Mouse (Mus musculus): ENCODE results near the gene Zbtb21. TPM values are rescaled to one million over a fixed set of nuclear protein-coding genes. Genes with fewer than 3 reads are reported as not detected.
A peak's percentile ranks its signal among the peaks of the same experiment; 100 is the strongest.

The Zbtb21 gene
- polyA plus RNA-seq, 1 experiment from 2014 or later = 11.0 TPM

DNA sequence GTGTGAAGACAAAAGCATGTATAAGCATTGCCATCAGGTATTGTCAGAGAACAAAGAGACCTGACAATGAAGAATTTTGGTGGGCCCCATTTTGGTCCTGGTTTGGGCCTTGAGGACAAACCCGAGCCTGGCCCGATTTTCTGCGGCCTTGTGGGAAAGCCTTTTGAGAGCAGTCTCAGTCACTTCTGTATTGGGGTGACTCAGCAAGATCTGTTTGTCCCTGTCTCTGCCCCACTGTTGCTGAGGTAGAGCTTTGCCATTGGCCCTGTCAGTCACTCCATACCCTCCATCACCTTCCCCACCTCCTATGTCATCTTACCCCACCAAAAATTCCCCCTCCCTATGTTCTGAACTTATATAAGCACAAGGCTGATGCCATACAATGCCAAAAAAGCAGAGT is 15.3 kb upstream of the Zbtb21 start:
- Histone ChIP-seq H3K4me3 (ENCODE audit: low read length) (no peak overlapping the region), H3K27ac (ENCODE audit: low read depth, low read length) (no peak overlapping the region), H3K4me1 (ENCODE audit: control insufficient read depth, insufficient read depth, low read depth, low read length) (no peaks in the 10 kb centered on the region), H3K36me3 (ENCODE audit: control insufficient read depth, insufficient read depth, low read length) (no peaks in the 10 kb centered on the region), H3K9me3 (ENCODE audit: control insufficient read depth, low read length) (no peaks in the 10 kb centered on the region), H3K27me3 (replicated peaks; ENCODE audit: control insufficient read depth, insufficient read depth, low read length) (no peaks in the 10 kb centered on the region), H3K4me2 (ENCODE audit: low read length) (no peak overlapping the region), H3K9ac (ENCODE audit: low read depth, low read length) (no peak overlapping the region)
- no peak for ATAC-seq
- WGBS = 92% methylated on average over 3 of the region's 3 CpGs

DNA sequence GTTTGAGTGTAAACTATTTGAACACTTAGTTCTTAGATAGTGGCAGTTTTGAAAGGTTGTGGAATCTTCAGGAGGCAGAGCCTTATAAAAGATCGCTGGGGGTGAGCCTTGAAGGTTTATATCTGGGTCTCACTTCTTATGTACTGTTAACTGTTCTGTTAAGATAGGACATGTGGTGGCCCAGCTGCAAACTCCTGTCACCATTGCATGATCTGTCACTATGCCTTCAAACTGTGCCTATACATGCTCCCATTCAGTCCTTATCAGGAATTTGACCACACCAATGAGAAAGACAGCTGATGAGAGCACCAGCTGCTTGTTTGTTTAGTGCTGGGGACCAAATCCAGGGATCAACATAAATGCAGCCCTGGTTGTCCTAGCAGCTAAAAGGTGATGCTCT is 14.9 kb upstream of the Zbtb21 start:
- H3K36me3 ChIP-seq (ENCODE audit: control insufficient read depth, insufficient read depth, low read length) = no peaks in the 10 kb centered on the region
- ATAC-seq = no peak
- H3K4me1 ChIP-seq (ENCODE audit: control insufficient read depth, insufficient read depth, low read depth, low read length) = no peaks in the 10 kb centered on the region
- no peak overlapping the region for H3K4me3 ChIP-seq (ENCODE audit: low read length)
- H3K9ac ChIP-seq (ENCODE audit: low read depth, low read length) = no peak overlapping the region
- H3K27ac ChIP-seq (ENCODE audit: low read depth, low read length) = no peak overlapping the region
- 84% methylated on average over 1 of the region's 1 CpGs for WGBS
- H3K9me3 ChIP-seq (ENCODE audit: control insufficient read depth, low read length) = no peaks in the 10 kb centered on the region
- H3K4me2 ChIP-seq (ENCODE audit: low read length) = no peak overlapping the region
- H3K27me3 ChIP-seq (replicated peaks; ENCODE audit: control insufficient read depth, insufficient read depth, low read length) = no peaks in the 10 kb centered on the region

- H3K36me3 ChIP-seq (ENCODE audit: control insufficient read depth, insufficient read depth, low read length) = no peaks in the 10 kb centered on the region
- H3K27me3 ChIP-seq (replicated peaks; ENCODE audit: control insufficient read depth, insufficient read depth, low read length) = no peaks in the 10 kb centered on the region
- no peak overlapping the region for H3K4me3 ChIP-seq (ENCODE audit: low read length)
- H3K4me2 ChIP-seq (ENCODE audit: low read length) = no peak overlapping the region
- no peak for ATAC-seq
- H3K9ac ChIP-seq (ENCODE audit: low read depth, low read length) = no peak overlapping the region
- no peaks in the 10 kb centered on the region for H3K9me3 ChIP-seq (ENCODE audit: control insufficient read depth, low read length)
- peaks cover 8% of the 10 kb centered on the region for H3K4me1 ChIP-seq (ENCODE audit: control insufficient read depth, insufficient read depth, low read depth, low read length)
- no peak overlapping the region for H3K27ac ChIP-seq (ENCODE audit: low read depth, low read length)
- WGBS = 88% methylated on average over 3 of the region's 3 CpGs
Measured at GRCm38 (mm10) chr16:97963956-97964540, 1.6 kb upstream of the Zbtb21 start.

DNA sequence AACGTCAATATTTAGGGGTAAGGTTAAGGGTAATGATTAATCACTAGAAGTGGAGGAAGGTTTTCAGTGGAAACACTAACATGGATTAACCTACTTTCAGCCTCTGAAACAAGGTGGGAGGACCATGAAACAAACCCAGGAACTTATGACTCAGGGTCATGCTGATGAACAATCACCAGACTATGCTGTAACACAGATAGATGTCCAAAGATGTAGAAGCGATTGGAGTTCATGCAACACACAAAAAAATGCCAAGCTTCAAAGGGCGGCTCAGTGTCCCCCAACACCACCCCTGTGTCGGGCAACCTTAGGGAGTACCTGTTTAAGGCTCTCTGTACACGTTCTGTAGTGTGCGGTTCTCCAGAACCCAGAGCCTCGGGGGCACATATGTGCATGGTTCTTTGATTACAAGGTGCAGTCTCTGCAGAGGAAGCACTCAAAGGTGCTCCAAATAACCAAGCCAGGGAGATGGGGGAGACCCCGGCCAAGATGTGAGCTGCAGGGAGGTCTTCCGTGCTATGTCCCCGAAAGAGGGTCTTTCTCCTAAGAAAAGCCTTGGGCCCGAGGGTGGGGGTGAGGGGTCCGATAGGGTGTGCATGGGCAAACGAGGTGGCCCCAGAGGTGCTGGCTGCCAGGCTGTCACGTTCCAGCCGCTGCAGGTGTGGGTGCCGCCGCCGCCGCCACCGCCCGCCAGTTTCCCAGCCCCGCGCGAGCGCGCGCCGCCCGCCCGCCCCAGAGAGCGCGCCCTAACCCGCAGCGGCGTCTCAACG is 856 bp downstream of the Zbtb21 start:
- Histone ChIP-seq H3K9me3 (ENCODE audit: control insufficient read depth, low read length) (no peaks in the 10 kb centered on the region), H3K4me1 (ENCODE audit: control insufficient read depth, insufficient read depth, low read depth, low read length) (peaks cover 8% of the 10 kb centered on the region), H3K36me3 (ENCODE audit: control insufficient read depth, insufficient read depth, low read length) (no peaks in the 10 kb centered on the region), H3K27me3 (replicated peaks; ENCODE audit: control insufficient read depth, insufficient read depth, low read length) (no peaks in the 10 kb centered on the region), H3K4me3 (ENCODE audit: low read length) (peak overlapping the region; percentile 92), H3K4me2 (ENCODE audit: low read length) (peak overlapping the region; percentile 92), H3K27ac (ENCODE audit: low read depth, low read length) (peak overlapping the region; percentile 96), H3K9ac (ENCODE audit: low read depth, low read length) (peak overlapping the region; percentile 99)
- WGBS = 25% methylated on average over 13 of the region's 36 CpGs
- peak; percentile 54 for ATAC-seq

- H3K4me3 ChIP-seq (ENCODE audit: low read length) = no peak overlapping the region
- H3K9ac ChIP-seq (ENCODE audit: low read depth, low read length) = no peak overlapping the region
- H3K9me3 ChIP-seq (ENCODE audit: control insufficient read depth, low read length) = no peaks in the 10 kb centered on the region
- peaks cover 8% of the 10 kb centered on the region for H3K4me1 ChIP-seq (ENCODE audit: control insufficient read depth, insufficient read depth, low read depth, low read length)
- H3K27ac ChIP-seq (ENCODE audit: low read depth, low read length) = no peak overlapping the region
- H3K4me2 ChIP-seq (ENCODE audit: low read length) = no peak overlapping the region
- peaks cover 3% of the 10 kb centered on the region; the same call in 1 of the 2 replicates for H3K36me3 ChIP-seq (ENCODE audit: control insufficient read depth, insufficient read depth, low read length)
- H3K27me3 ChIP-seq (replicated peaks; ENCODE audit: control insufficient read depth, insufficient read depth, low read length) = no peaks in the 10 kb centered on the region
- ATAC-seq = no peak
- WGBS = 89% methylated on average over 3 of the region's 3 CpGs
Measured at GRCm38 (mm10) chr16:97960348-97960747, 2.1 kb downstream of the Zbtb21 start.

- Histone ChIP-seq H3K4me1 (ENCODE audit: control insufficient read depth, insufficient read depth, low read depth, low read length) (peaks cover 8% of the 10 kb centered on the region), H3K9me3 (ENCODE audit: control insufficient read depth, low read length) (no peaks in the 10 kb centered on the region), H3K27me3 (replicated peaks; ENCODE audit: control insufficient read depth, insufficient read depth, low read length) (no peaks in the 10 kb centered on the region), H3K4me2 (ENCODE audit: low read length) (no peak overlapping the region), H3K27ac (ENCODE audit: low read depth, low read length) (no peak overlapping the region), H3K4me3 (ENCODE audit: low read length) (no peak overlapping the region), H3K9ac (ENCODE audit: low read depth, low read length) (no peak overlapping the region), H3K36me3 (ENCODE audit: control insufficient read depth, insufficient read depth, low read length) (peaks cover 8% of the 10 kb centered on the region; the same call in 1 of the 2 replicates)
- ATAC-seq = no peak
Measured at GRCm38 (mm10) chr16:97958401-97958973, 3.9 kb downstream of the Zbtb21 start.

- Histone ChIP-seq H3K4me2 (ENCODE audit: low read length) (no peak overlapping the region), H3K27me3 (replicated peaks; ENCODE audit: control insufficient read depth, insufficient read depth, low read length) (no peaks in the 10 kb centered on the region)
- no peak for ATAC-seq
Measured at GRCm38 (mm10) chr16:97957626-97958025, 4.8 kb downstream of the Zbtb21 start.

GRCm38 (mm10) chr16:97956011-97956410 is 6.4 kb downstream of the Zbtb21 start:
- H3K4me1 ChIP-seq (ENCODE audit: control insufficient read depth, insufficient read depth, low read depth, low read length) = peaks cover 2% of the 10 kb centered on the region
- H3K4me3 ChIP-seq (ENCODE audit: low read length) = no peak overlapping the region
- ATAC-seq = no peak
- no peaks in the 10 kb centered on the region for H3K9me3 ChIP-seq (ENCODE audit: control insufficient read depth, low read length)
- no peak overlapping the region for H3K9ac ChIP-seq (ENCODE audit: low read depth, low read length)
- H3K27ac ChIP-seq (ENCODE audit: low read depth, low read length) = no peak overlapping the region
- peaks cover 29% of the 10 kb centered on the region for H3K36me3 ChIP-seq (ENCODE audit: control insufficient read depth, insufficient read depth, low read length)
- no peak overlapping the region for H3K4me2 ChIP-seq (ENCODE audit: low read length)
- no peaks in the 10 kb centered on the region for H3K27me3 ChIP-seq (replicated peaks; ENCODE audit: control insufficient read depth, insufficient read depth, low read length)
- WGBS = 86% methylated on average over 2 of the region's 2 CpGs

More at GRCm38 (mm10) chr16:97957626-97958025, 4.8 kb downstream of the Zbtb21 start:
- Histone ChIP-seq H3K36me3 (ENCODE audit: control insufficient read depth, insufficient read depth, low read length) (peaks cover 16% of the 10 kb centered on the region), H3K9me3 (ENCODE audit: control insufficient read depth, low read length) (no peaks in the 10 kb centered on the region), H3K4me1 (ENCODE audit: control insufficient read depth, insufficient read depth, low read depth, low read length) (peaks cover 8% of the 10 kb centered on the region), H3K4me3 (ENCODE audit: low read length) (no peak overlapping the region), H3K9ac (ENCODE audit: low read depth, low read length) (no peak overlapping the region), H3K27ac (ENCODE audit: low read depth, low read length) (no peak overlapping the region)

DNA sequence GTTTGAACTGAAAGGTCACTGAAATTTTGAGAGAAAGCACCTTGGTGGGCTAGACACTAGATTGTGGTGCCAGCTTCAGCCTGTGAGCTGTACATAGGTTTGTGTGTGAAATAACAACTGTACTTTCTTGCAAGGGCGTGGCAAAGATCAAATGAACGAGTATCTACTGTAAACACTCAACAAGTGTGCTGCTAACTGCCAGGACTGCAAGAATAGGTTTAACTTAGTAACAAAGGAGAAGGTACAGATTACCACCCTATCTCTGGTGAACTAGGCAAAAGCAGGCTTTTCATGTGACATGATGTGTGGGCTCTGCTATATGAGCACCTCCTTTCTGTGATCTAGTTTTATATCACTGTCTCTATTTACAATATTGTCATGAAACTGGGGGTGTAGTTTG is 9.1 kb downstream of the Zbtb21 start:
- 89% methylated on average over 2 of the region's 2 CpGs for WGBS

More for the DNA sequence above, 9.1 kb downstream of the Zbtb21 start:
- Histone ChIP-seq H3K36me3 (ENCODE audit: control insufficient read depth, insufficient read depth, low read length) (peaks cover 42% of the 10 kb centered on the region), H3K9me3 (ENCODE audit: control insufficient read depth, low read length) (no peaks in the 10 kb centered on the region), H3K4me1 (ENCODE audit: control insufficient read depth, insufficient read depth, low read depth, low read length) (no peaks in the 10 kb centered on the region), H3K27me3 (replicated peaks; ENCODE audit: control insufficient read depth, insufficient read depth, low read length) (no peaks in the 10 kb centered on the region), H3K27ac (ENCODE audit: low read depth, low read length) (no peak overlapping the region), H3K4me3 (ENCODE audit: low read length) (no peak overlapping the region), H3K9ac (ENCODE audit: low read depth, low read length) (no peak overlapping the region), H3K4me2 (ENCODE audit: low read length) (no peak overlapping the region)
- no peak for ATAC-seq
